Mouse (Mus musculus) bone marrow macrophage, adult 2 months (primary cell): ENCODE results near the gene Nav2. TPM values are rescaled to one million over a fixed set of nuclear protein-coding genes. Genes with fewer than 3 reads are reported as not detected.
A peak's percentile ranks its signal among the peaks of the same experiment; 100 is the strongest.

Experiments used
- H3K27ac ChIP-seq: 2 replicates; pipeline ENCODE4 v1.5.1; 2012; ENCODE audit warnings: low read depth, low read length; ENCODE audit not compliant: insufficient read depth
- H3K4me1 ChIP-seq: 2 replicates; pipeline ENCODE4 v1.6.1; 2012; ENCODE audit warnings: low read length; ENCODE audit not compliant: control insufficient read depth, insufficient read depth
- H3K4me3 ChIP-seq: 2 replicates; pipeline ENCODE4 v1.5.1; 2012; ENCODE audit warnings: mild to moderate bottlenecking, low read length, moderate library complexity; ENCODE audit not compliant: insufficient read depth
- CTCF ChIP-seq: IDR thresholded peaks from 2 replicates; pipeline ENCODE4 v1.5.1; 2012; ENCODE audit warnings: low read depth, mild to moderate bottlenecking, low read length, moderate library complexity
- POLR2A ChIP-seq: IDR thresholded peaks from 2 replicates; pipeline ENCODE4 v1.6.1; 2012; ENCODE audit warnings: mild to moderate bottlenecking, low read depth, low read length, borderline replicate concordance
- polyA plus RNA-seq: library from polyadenylated mRNA; stranded (reverse); fragments of >200 nt; gene quantifications from 2 replicates; pipeline ENCODE4 v1.2.4, GENCODE M21; 2012; ENCODE audit not compliant: missing spikeins, insufficient read depth, insufficient read length

Gene Nav2
- polyA plus RNA-seq, 1 experiment, result 22.2 TPM

GRCm38 (mm10) chr7:49398020-49398516 lies 489.6 kb downstream of the Nav2 start:
- Histone ChIP-seq H3K4me1 (peaks cover 54% of the 10 kb centered on the region), H3K27ac (peak overlapping the region; percentile 97), H3K4me3 (peak overlapping the region; percentile 59)
- TF ChIP-seq POLR2A (no peak), CTCF (no peak)

DNA sequence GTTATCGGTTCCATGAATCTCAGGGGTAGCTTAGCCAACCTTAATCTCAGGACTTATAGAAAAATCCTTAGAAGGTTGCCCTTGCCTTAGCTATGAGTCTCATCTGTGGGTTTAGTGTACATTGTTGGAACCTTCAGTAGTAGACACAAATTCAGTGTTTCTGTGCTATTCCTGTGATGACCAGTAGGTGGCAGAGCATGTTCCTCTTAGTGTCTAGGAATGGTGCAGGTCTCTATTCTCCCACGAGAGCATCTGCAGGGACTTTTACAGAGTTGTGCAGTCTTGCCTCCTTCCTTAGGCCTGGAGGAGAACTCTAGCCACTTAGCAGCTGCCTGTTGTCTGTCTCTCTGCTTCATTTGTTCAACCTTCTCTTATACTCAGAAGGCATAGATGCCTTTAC lies 490.8 kb downstream of the Nav2 start:
- no peak for TF ChIP-seq CTCF
- TF ChIP-seq POLR2A, result no peak
- Histone ChIP-seq H3K4me3 (peak overlapping the region; percentile 59), H3K27ac (peak overlapping the region; percentile 97), H3K4me1 (peaks cover 61% of the 10 kb centered on the region)

DNA sequence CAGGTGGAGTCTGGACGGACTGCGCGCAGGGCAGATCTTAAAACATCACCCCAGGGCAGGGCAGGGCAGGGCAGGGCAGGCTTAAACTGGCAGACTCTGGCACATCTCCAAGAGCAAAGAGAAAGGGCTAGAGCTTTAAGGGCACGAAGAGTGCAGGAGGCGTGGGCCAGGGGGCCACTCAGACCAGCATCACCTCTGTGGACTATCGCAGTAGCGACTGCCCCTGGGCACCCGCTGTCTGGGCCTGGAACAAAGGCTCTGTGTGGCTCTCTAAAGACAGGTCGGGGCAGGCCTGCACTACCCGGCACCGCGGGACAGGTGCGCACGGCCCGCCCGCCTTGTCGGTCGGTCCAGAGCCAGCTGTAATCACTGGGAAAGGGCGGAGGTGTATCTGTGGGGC lies 491.9 kb downstream of the Nav2 start:
- no peak overlapping the region for H3K4me3 ChIP-seq
- no peak overlapping the region for H3K27ac ChIP-seq
- TF ChIP-seq POLR2A (no peak), CTCF (no peak)
- peaks cover 67% of the 10 kb centered on the region for H3K4me1 ChIP-seq

DNA sequence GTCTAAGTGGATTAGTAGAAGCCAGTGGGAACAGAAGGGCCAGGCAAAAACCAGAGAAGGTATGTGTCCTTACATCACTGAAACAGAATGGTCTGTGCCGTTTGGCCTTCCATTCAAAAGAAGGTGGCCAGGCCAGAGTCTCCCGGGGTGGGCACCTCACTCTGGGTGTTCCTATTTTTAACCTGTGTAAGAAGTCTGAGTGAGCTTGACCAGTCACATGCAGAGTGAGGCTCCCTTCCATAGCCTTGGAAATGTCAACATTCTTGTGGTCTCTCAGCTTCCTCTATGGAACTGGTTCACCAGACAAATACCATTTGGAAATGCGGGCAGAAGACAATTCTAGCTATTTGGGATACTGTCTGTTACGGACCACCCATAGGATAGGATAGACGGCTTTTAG lies 494.0 kb downstream of the Nav2 start:
- TF ChIP-seq POLR2A (no peak), CTCF (no peak)
- no peak overlapping the region for H3K4me3 ChIP-seq
- peak overlapping the region; percentile 54 for H3K27ac ChIP-seq
- peaks cover 61% of the 10 kb centered on the region for H3K4me1 ChIP-seq

- TF ChIP-seq POLR2A (no peak), CTCF (no peak)
- H3K27ac ChIP-seq, result no peak overlapping the region; the same call in 1 of the 2 replicates
- H3K4me3 ChIP-seq, result no peak overlapping the region
- H3K4me1 ChIP-seq, result peaks cover 32% of the 10 kb centered on the region
Observed at GRCm38 (mm10) chr7:49407688-49408087, 499.2 kb downstream of the Nav2 start.

DNA sequence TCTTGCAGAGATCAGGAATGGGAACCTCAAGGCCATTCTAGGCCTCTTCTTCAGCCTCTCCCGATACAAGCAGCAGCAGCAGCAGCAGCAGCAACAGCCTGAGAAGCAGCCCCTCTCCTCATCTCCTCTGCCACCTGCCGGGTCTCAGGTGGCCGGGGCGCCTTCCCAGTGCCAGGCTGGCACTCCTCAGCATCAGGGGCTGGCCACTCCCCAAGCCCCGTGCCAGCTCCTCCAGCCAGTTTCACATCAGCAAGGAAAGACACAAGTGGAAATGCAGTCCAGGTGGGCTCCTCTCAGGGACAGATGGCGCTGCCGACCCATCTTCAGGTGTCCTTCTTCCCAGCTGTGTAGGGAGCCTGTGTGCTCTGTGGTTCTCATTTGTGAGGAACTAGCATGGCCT lies 500.1 kb downstream of the Nav2 start:
- TF ChIP-seq POLR2A, result no peak
- TF ChIP-seq CTCF, result no peak
- Histone ChIP-seq H3K27ac (no peak overlapping the region), H3K4me3 (no peak overlapping the region), H3K4me1 (peaks cover 24% of the 10 kb centered on the region)

DNA sequence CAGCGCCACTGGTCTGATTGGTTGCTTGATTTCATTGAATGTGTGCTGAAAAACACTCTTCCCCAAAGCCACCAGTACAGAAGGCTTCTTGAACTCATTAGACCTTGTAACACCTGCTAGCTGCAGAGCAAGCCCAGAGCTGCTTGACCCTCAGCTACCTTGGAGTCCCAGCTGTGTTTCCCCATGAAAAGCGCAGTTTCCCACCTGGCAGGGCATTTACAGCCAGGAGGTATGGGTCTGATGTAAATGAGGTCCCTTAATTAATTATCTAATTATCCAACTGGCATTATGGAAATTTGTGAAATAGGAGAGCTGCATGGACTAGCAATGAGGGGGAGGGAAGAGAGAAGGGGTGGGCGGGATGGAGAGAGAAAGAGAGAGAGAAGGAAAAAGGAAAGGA lies 500.7 kb downstream of the Nav2 start:
- H3K4me3 ChIP-seq, result no peak overlapping the region

GRCm38 (mm10) chr7:49410188-49410587 lies 501.7 kb downstream of the Nav2 start:
- Histone ChIP-seq H3K4me1 (peaks cover 15% of the 10 kb centered on the region), H3K4me3 (no peak overlapping the region), H3K27ac (no peak overlapping the region)
- TF ChIP-seq CTCF, result no peak
- no peak for TF ChIP-seq POLR2A

More for the DNA sequence above, 500.7 kb downstream of the Nav2 start:
- Histone ChIP-seq H3K4me1 (peaks cover 21% of the 10 kb centered on the region), H3K27ac (no peak overlapping the region)
- TF ChIP-seq CTCF (no peak), POLR2A (no peak)

DNA sequence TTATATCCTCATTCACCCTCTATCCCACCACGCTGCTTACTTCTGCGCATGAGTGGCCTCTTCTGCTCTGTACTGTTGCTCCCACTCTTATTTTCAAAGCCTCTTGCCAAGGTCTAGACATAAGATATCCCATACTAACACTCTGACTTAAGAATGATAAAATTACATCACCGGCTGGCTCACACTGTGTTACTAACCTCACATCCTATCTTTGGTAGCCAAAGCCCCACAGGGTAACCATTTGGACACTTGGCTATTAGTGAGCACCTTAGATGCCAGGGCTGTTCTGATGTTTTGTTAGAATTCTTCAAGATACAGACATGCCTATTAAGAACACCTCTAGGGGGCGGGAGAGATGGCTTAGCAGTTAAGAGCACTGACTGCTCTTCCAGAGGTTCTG lies 502.4 kb downstream of the Nav2 start:
- H3K27ac ChIP-seq, result no peak overlapping the region
- TF ChIP-seq CTCF (no peak), POLR2A (no peak)
- peaks cover 15% of the 10 kb centered on the region for H3K4me1 ChIP-seq
- no peak overlapping the region for H3K4me3 ChIP-seq

DNA sequence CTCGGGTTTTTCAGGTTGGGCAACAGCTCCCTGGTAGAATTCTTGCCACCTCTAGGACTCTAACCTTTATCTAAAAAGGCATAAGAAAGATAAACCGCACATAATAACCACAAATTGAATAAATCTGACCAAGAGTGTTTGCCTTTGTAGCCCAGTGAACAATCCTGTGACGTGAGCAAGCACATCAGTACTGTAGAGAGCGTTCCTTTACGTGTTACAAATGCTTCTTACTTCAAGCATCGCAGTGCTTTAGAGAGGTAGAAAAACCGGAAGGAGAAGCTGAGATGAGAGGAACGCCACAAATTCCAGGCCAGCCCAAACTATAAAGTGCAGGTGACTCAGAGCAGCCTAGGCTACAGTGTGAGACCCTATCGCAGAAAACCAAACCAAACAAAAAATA lies 503.3 kb downstream of the Nav2 start:
- H3K4me1 ChIP-seq, result peaks cover 13% of the 10 kb centered on the region
- TF ChIP-seq CTCF (no peak), POLR2A (no peak)
- no peak overlapping the region for H3K27ac ChIP-seq
- no peak overlapping the region for H3K4me3 ChIP-seq

DNA sequence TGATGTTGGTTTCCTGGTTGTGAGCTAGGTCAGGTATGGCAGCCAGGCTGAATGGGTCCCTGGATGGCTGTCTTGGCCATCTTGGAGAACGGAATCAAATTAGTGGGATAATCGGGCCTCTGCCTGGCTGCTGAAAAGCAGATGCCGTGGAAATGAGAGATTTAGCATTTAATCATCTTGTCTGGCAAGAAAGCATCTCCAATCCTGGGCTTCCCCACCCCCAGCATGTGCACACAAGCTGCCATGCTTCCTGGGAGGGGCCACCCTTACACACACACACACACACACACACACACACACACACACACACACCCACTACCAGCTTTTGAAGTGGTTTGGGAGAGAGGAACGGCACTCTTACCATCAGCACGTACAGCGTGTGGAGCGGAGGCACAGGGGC lies 506.6 kb downstream of the Nav2 start:
- TF ChIP-seq CTCF (no peak), POLR2A (no peak)
- Histone ChIP-seq H3K27ac (no peak overlapping the region), H3K4me1 (no peaks in the 10 kb centered on the region), H3K4me3 (no peak overlapping the region)
